Mouse (Mus musculus): ENCODE data around the gene Il27ra.

- TF ChIP-seq POLR2A (IDR thresholded peaks at IDR 0.05; ENCODE audit: control insufficient read depth, low read depth, low read length) (no peak), CTCF (IDR thresholded peaks at IDR 0.05; ENCODE audit: control insufficient read depth, insufficient read depth, insufficient replicate concordance, low read depth, low read length) (no peak)
These were observed 21.3 kb downstream of the Il27ra start, which contains the start of gene Palm3 for GRCm38 (mm10) chr8:84021096-84021495.
